Mouse (Mus musculus): ENCODE results near the gene Susd3. TPM values are rescaled to one million over a fixed set of nuclear protein-coding genes. Genes with fewer than 3 reads are reported as not detected.

Susd3 gene
- polyA plus RNA-seq, 1 experiment from 2014 or later, result 0.66 TPM

GRCm38 (mm10) chr13:49260036-49260722, 11.7 kb upstream of the Susd3 start:
- H3K36me3 ChIP-seq (ENCODE audit: poor library complexity, severe bottlenecking), result peaks cover 18% of the 10 kb centered on the region; the same call in 1 of the 2 replicates
- 87% methylated on average over 15 of the region's 15 CpGs for WGBS

DNA sequence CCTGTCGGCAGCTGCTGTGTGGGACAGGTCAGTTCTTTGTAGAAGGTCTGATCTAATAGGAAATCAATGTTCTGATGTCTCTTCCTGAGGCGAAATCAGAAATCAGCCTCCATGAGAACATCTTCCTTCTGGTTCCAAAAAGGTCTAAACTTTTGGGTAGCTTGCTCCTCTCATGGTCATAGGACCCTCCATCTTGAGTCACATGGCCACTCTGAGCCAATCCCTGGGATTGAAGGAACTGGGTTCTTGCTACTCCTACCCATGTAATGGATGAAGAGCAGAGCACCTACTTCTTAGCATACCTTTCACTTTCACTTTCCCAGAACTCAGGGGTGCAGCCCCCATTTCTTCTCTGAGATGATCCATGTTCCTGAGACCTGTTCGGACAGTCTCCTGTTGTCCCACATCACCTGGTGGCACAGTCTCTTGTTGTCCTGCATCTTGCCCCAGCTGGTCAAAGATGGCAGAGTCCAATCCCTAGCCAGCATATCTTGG, 9.4 kb upstream of the Susd3 start:
- Histone ChIP-seq H3K36me3 (ENCODE audit: poor library complexity, severe bottlenecking) (0 out of 2 replicates have a peak, but pooled peaks cover 3% of the 10 kb centered on the region), H3K27me3 (no peaks in the 10 kb centered on the region), H3K4me3 (no peak overlapping the region), H3K4me1 (no peaks in the 10 kb centered on the region), H3K4me2 (no peak overlapping the region), H3K9ac (no peak overlapping the region), H3K9me3 (replicated peaks) (no peaks in the 10 kb centered on the region), H3K27ac (no peak overlapping the region)
- 88% methylated on average over 3 of the region's 3 CpGs for WGBS
- ATAC-seq, result no peak

More at GRCm38 (mm10) chr13:49260036-49260722, 11.7 kb upstream of the Susd3 start:
- Histone ChIP-seq H3K4me3 (no peak overlapping the region), H3K4me2 (no peak overlapping the region), H3K27me3 (no peaks in the 10 kb centered on the region), H3K4me1 (no peaks in the 10 kb centered on the region), H3K27ac (no peak overlapping the region), H3K9ac (no peak overlapping the region), H3K9me3 (replicated peaks) (no peaks in the 10 kb centered on the region)
- no peak for ATAC-seq

GRCm38 (mm10) chr13:49252746-49253145, 4.2 kb upstream of the Susd3 start:
- ATAC-seq, result no peak
- Histone ChIP-seq H3K4me3 (no peak overlapping the region), H3K27ac (no peak overlapping the region), H3K9me3 (replicated peaks) (no peaks in the 10 kb centered on the region), H3K4me2 (no peak overlapping the region), H3K9ac (no peak overlapping the region), H3K36me3 (ENCODE audit: poor library complexity, severe bottlenecking) (no peaks in the 10 kb centered on the region), H3K27me3 (peaks cover 17% of the 10 kb centered on the region), H3K4me1 (peaks cover 6% of the 10 kb centered on the region)
- 89% methylated on average over 13 of the region's 13 CpGs for WGBS

DNA sequence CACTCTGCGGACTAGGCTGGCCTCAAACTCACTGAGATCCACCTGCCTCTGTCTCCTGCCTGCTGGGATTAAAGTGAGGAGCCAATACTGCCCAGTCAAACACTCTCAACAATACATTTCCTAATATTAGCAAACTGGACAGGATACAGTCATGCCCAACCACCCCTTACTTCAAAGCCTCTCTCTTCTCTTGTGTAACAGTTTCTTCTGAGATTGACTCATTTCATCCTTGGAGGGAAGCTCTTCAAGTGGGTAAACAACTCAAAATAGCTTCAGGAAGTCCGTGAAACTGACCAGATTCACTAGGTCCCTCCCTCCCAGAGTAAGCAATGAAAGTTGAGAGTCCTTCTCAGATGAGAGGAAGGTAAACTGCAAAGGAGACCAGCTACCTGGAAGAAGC, 3.6 kb upstream of the Susd3 start:
- Histone ChIP-seq H3K9me3 (replicated peaks) (no peaks in the 10 kb centered on the region), H3K27me3 (peaks cover 23% of the 10 kb centered on the region), H3K4me2 (no peak overlapping the region), H3K4me1 (peaks cover 12% of the 10 kb centered on the region), H3K27ac (no peak overlapping the region), H3K36me3 (ENCODE audit: poor library complexity, severe bottlenecking) (no peaks in the 10 kb centered on the region), H3K9ac (no peak overlapping the region), H3K4me3 (no peak overlapping the region)
- 73% methylated on average over 2 of the region's 2 CpGs for WGBS
- no peak for ATAC-seq

GRCm38 (mm10) chr13:49250716-49251517, 2.4 kb upstream of the Susd3 start:
- WGBS, result 18% methylated on average over 4 of the region's 4 CpGs
- H3K4me1 ChIP-seq, result peaks cover 12% of the 10 kb centered on the region
- no peak for ATAC-seq
- no peak overlapping the region for H3K9ac ChIP-seq
- no peak overlapping the region for H3K4me2 ChIP-seq
- H3K36me3 ChIP-seq (ENCODE audit: poor library complexity, severe bottlenecking), result no peaks in the 10 kb centered on the region
- H3K9me3 ChIP-seq (replicated peaks), result no peaks in the 10 kb centered on the region
- no peak overlapping the region for H3K4me3 ChIP-seq
- H3K27me3 ChIP-seq, result peaks cover 35% of the 10 kb centered on the region
- H3K27ac ChIP-seq, result no peak overlapping the region

DNA sequence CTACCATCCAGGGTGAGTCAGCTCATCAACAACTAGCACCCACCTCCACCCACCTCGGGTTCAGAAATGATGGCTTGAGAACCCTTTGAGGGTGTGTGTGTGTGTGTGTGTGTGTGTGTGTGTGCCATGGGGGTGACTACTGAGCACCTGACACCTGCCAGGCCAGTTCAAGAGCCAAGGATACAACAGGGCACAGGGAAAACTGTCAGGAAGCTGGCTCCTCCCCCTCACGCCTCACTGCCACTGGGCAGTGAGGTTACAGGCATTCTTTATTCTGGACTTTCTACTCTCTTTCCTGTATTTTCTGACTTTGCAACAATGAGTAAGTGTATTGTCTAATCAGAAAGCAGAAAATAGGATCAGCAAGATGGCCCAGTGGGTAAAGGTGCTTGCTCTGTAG, 1.1 kb upstream of the Susd3 start:
- no peaks in the 10 kb centered on the region for H3K9me3 ChIP-seq (replicated peaks)
- peaks cover 38% of the 10 kb centered on the region for H3K27me3 ChIP-seq
- no peak overlapping the region for H3K4me2 ChIP-seq
- H3K36me3 ChIP-seq (ENCODE audit: poor library complexity, severe bottlenecking), result no peaks in the 10 kb centered on the region
- H3K9ac ChIP-seq, result no peak overlapping the region
- peaks cover 12% of the 10 kb centered on the region for H3K4me1 ChIP-seq
- no peak overlapping the region for H3K27ac ChIP-seq
- WGBS, result 52% methylated on average over 2 of the region's 2 CpGs
- no peak for ATAC-seq
- no peak overlapping the region for H3K4me3 ChIP-seq

GRCm38 (mm10) chr13:49248923-49249322, 417 bp upstream of the Susd3 start:
- ATAC-seq, result no peak
- Histone ChIP-seq H3K4me1 (peaks cover 12% of the 10 kb centered on the region), H3K9me3 (replicated peaks) (no peaks in the 10 kb centered on the region), H3K27me3 (peaks cover 38% of the 10 kb centered on the region), H3K36me3 (ENCODE audit: poor library complexity, severe bottlenecking) (no peaks in the 10 kb centered on the region), H3K9ac (no peak overlapping the region), H3K4me2 (no peak overlapping the region), H3K27ac (no peak overlapping the region), H3K4me3 (no peak overlapping the region)
- WGBS, result 53% methylated on average over 3 of the region's 3 CpGs

- WGBS, result 1% methylated on average over 58 of the region's 58 CpGs
- peaks cover 12% of the 10 kb centered on the region for H3K4me1 ChIP-seq
- H3K36me3 ChIP-seq (ENCODE audit: poor library complexity, severe bottlenecking), result no peaks in the 10 kb centered on the region
- ATAC-seq, result peak; percentile 57; the same call in 1 of the 2 replicates
- no peaks in the 10 kb centered on the region for H3K9me3 ChIP-seq (replicated peaks)
- H3K27ac ChIP-seq, result no peak overlapping the region
- peak overlapping the region; percentile 51; the same call in 1 of the 2 replicates for H3K9ac ChIP-seq
- peak overlapping the region; percentile 36 for H3K4me3 ChIP-seq
- H3K4me2 ChIP-seq, result peak overlapping the region; percentile 67
- peaks cover 38% of the 10 kb centered on the region for H3K27me3 ChIP-seq
Measured at GRCm38 (mm10) chr13:49247740-49248466, 603 bp downstream of the Susd3 start.

GRCm38 (mm10) chr13:49247232-49247739, 1.2 kb downstream of the Susd3 start:
- H3K9ac ChIP-seq, result peak overlapping the region; percentile 51; the same call in 1 of the 2 replicates
- H3K4me3 ChIP-seq, result peak overlapping the region; percentile 36
- no peaks in the 10 kb centered on the region for H3K9me3 ChIP-seq (replicated peaks)
- no peaks in the 10 kb centered on the region for H3K36me3 ChIP-seq (ENCODE audit: poor library complexity, severe bottlenecking)
- ATAC-seq, result no peak
- H3K4me1 ChIP-seq, result peaks cover 12% of the 10 kb centered on the region
- H3K4me2 ChIP-seq, result peak overlapping the region; percentile 67
- peaks cover 38% of the 10 kb centered on the region for H3K27me3 ChIP-seq
- no peak overlapping the region for H3K27ac ChIP-seq
- 38% methylated on average over 12 of the region's 12 CpGs for WGBS

DNA sequence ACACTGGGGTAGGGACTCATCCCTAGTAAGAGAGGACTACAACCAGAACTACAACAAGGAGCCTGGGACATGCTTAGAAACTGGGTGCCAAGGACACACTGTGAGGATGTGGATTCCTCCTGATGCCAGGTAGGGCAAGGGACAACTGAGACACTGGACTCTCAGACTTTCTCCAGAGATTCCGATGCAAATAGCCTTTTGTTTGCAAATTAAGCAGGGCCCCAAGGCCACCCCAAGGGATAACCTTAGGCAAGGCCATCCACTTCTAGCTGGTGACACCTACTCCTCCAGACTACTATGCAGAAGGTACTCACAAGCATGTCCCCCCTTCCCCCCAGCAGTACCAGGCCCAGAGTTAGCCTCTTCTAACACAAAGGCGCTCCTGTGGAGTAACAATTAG, 1.9 kb downstream of the Susd3 start:
- 61% methylated on average over 2 of the region's 2 CpGs for WGBS
- H3K4me2 ChIP-seq, result no peak overlapping the region
- no peak overlapping the region for H3K9ac ChIP-seq
- H3K9me3 ChIP-seq (replicated peaks), result no peaks in the 10 kb centered on the region
- H3K27ac ChIP-seq, result no peak overlapping the region
- H3K27me3 ChIP-seq, result peaks cover 38% of the 10 kb centered on the region
- no peak for ATAC-seq
- H3K4me1 ChIP-seq, result peaks cover 12% of the 10 kb centered on the region
- no peaks in the 10 kb centered on the region for H3K36me3 ChIP-seq (ENCODE audit: poor library complexity, severe bottlenecking)
- no peak overlapping the region for H3K4me3 ChIP-seq

DNA sequence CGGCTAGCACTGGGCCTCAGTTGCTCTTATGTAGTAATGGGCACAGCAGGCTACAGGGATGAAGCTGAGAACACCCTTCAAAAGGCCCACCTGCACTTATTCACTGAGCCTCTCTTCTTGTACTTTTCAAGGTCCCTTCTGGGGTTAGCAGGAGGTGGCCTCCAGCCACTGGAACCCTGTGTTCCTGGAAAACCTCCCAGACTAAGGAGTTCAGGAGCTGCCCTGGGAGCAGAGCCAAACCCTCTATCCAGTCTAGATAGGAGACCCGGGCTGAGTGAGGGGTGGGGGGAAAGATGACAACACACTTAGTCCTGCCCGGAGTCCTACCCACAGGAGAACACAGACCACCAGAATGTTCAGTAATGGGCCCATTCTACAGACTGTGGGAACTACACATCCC, 2.5 kb downstream of the Susd3 start:
- Histone ChIP-seq H3K4me3 (no peak overlapping the region), H3K4me2 (no peak overlapping the region), H3K4me1 (peaks cover 12% of the 10 kb centered on the region), H3K9me3 (replicated peaks) (no peaks in the 10 kb centered on the region), H3K27me3 (peaks cover 38% of the 10 kb centered on the region), H3K9ac (no peak overlapping the region), H3K36me3 (ENCODE audit: poor library complexity, severe bottlenecking) (no peaks in the 10 kb centered on the region), H3K27ac (no peak overlapping the region)
- no peak for ATAC-seq
- 77% methylated on average over 3 of the region's 3 CpGs for WGBS
